Mouse (Mus musculus): ENCODE measurements at regions not wholly inside any gene's neighbourhood (a gene's known extent, or its start where the extent isn't known, plus 50 kb on each side); places are given as distances from the start of the nearest gene placed in this dataset.

DNA sequence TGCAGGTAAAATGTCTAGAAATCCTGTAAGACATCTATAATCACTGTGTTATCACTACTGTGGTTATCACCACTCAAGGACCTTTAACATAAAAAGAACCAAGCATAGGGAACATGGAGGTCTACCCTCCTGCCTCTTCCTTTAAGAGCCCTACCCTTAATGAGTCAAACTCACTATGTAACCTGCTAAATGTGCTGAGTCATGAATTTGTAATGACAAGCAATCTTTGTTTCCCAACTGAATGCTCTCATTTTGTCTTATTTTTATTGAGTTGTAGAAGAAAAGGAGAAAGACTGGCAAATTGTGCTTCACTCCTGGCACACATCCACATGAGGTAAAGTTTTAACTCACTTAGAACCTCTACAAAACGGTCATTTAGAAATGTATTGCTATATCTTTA lies 301.8 kb upstream of the Rnf219 start:
- TF ChIP-seq POLR2A (IDR thresholded peaks at IDR 0.05; ENCODE audit: control insufficient read depth, low read depth, low read length), result no peak
- no peak for TF ChIP-seq CTCF (IDR thresholded peaks at IDR 0.05; ENCODE audit: control insufficient read depth, insufficient read depth, insufficient replicate concordance, low read depth, low read length)

Data from testis, adult 2 months (tissue).